In the genomic region with DNA sequence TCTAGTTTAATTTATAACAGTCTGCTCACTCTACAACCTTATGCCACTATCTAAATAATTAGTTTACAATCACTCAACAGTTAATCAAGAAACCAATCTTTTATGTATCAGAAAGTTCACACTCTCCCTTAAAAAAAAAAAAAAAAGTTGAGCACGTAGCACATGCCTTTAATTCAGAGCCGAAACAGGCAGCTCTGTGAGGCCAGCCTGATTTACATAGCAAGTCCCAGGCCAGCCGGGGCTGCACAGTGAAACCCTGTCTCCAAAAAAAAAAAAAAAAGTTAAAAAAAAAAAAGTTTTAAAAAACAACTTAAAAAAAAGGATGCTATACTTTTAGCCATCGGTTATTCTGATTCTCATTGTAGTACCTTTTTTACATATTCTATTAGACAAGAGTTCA, we compare ENCODE assay signal across 26 mouse cellular contexts. TPM values are rescaled to one million over a fixed set of nuclear protein-coding genes. Genes with fewer than 3 reads are reported as not detected.
DNase-seq lines count a peak whose midpoint lies in the region; ATAC-seq and TF ChIP-seq lines count a peak whose summit lies in the region.
"Had no signal": no experiment of that assay in that cellular context is flagged by ENCODE, and none has a peak within 500 bp of the region (broad histone marks: within the 10 kb centered on the region; RNA-seq: fewer than 3 reads in every experiment).

No protein-coding gene starts in this region.

- DNase-seq in A20 (ENCODE audit: low read depth, low spot score) (peak; percentile 79), ES-E14 (ENCODE audit: low read depth, low spot score) (no peak)
- DNase-seq in yolk sac, embryonic 10.5 days (ENCODE audit: low spot score): no peak
- DNase-seq in natural killer cell, adult 2 months (ENCODE audit: low spot score in 2 of 2): no peak
- DNase-seq: adrenal gland, adult 8-10 months; adrenal gland, postnatal 14 days; adrenal gland, postnatal 36 days; B cell, adult 2 months; cerebellum, adult 11-12 months; cerebellum, adult 2 months; cerebellum, adult 9-10 months; cerebellum, postnatal 10 days; cerebellum, postnatal 25 days had no signal

- in situ Hi-C loops in ES-E14 (cut with MboI; ENCODE audit: low sequenced_read_pairs in 2 of 2, unreplicated experiment in 2 of 2): no loop called here

- ATAC-seq in CD4-positive, CD25-positive, alpha-beta regulatory T cell, adult 4 months: peak; percentile 11
- no peak for ATAC-seq in erythroid progenitor cell, adult 5-6 weeks (replicated peaks; ENCODE audit: low FRiP score, poor library complexity, severe bottlenecking)
- ATAC-seq: forebrain, embryonic 14.5 days; forebrain, embryonic 16.5 days had no signal

- H3K4me1 ChIP-seq in ES-E14 (ENCODE audit: control insufficient read depth in 2 of 2, insufficient read depth in 2 of 2, low read length in 2 of 2, poor library complexity in 1 of 2): no peaks in the 10 kb centered on the region
- H3K4me1 ChIP-seq: embryonic facial prominence, embryonic 10.5 days; embryonic facial prominence, embryonic 12.5 days; forebrain, embryonic 10.5 days; forebrain, embryonic 12.5 days had no signal

- H3K4me3 ChIP-seq in ES-E14 (ENCODE audit: insufficient read depth in 1 of 2, low read depth in 1 of 2, low read length in 2 of 2, poor library complexity in 1 of 2, severe bottlenecking in 1 of 2): no peak overlapping the region
- H3K4me3 ChIP-seq: embryonic facial prominence, embryonic 10.5 days; embryonic facial prominence, embryonic 12.5 days; forebrain, embryonic 10.5 days; forebrain, embryonic 12.5 days had no signal

- H3K36me3 ChIP-seq in ES-E14 (ENCODE audit: control insufficient read depth, insufficient read depth, low read length, poor library complexity, severe bottlenecking): peaks cover 18% of the 10 kb centered on the region; the same call in 1 of the 2 replicates

- H3K9ac ChIP-seq in ES-E14 (ENCODE audit: insufficient read depth, low read depth, low read length, poor library complexity, severe bottlenecking): no peak overlapping the region
- H3K9ac ChIP-seq: embryonic facial prominence, embryonic 12.5 days; forebrain, embryonic 12.5 days had no signal

- no peak overlapping the region for H3K27ac ChIP-seq in ES-E14 (ENCODE audit: insufficient read depth, low read depth, low read length, poor library complexity, severe bottlenecking)
- H3K27ac ChIP-seq: embryonic facial prominence, embryonic 10.5 days; embryonic facial prominence, embryonic 12.5 days; forebrain, embryonic 10.5 days; forebrain, embryonic 12.5 days had no signal

- no peaks in the 10 kb centered on the region for H3K9me3 ChIP-seq in ES-E14 (ENCODE audit: control insufficient read depth, insufficient read depth, low read depth, low read length)
- H3K9me3 ChIP-seq: embryonic facial prominence, embryonic 10.5 days; embryonic facial prominence, embryonic 12.5 days; forebrain, embryonic 10.5 days; forebrain, embryonic 12.5 days had no signal

TF ChIP-seq in ES-E14, 5 proteins besides CTCF, POLR2A, EP300 and RAD21:
- no peak for TF ChIP-seq HCFC1 (IDR thresholded peaks at IDR 0.05; ENCODE audit: borderline replicate concordance, insufficient read depth, low read length)
- TF ChIP-seq CHD2 (IDR thresholded peaks at IDR 0.05; ENCODE audit: low read depth, low read length): no peak
- TF ChIP-seq ZNF384 (IDR thresholded peaks at IDR 0.05; ENCODE audit: low read depth, low read length): peak; percentile 22; the same call in 1 of the 2 replicates

RNA-seq across cellular contexts. Expression of a gene that starts 17.7 kb away (rescaled TPM):
- 100 to 1,000 TPM; 185 to 226 TPM for polyA plus RNA-seq in CD4-positive, CD25-positive, alpha-beta regulatory T cell, adult 4 months (2017; shearing (Covaris generic))
- 369 and 441 TPM in 2 replicates for total RNA-seq in ES-E14 (2012; rRNA removed)
- total RNA-seq in erythroid progenitor cell, adult 5-6 weeks (2015; ENCODE audit: low replicate concordance): 135 and 172 TPM in 2 replicates
- 87.1 and 93.3 TPM in 2 replicates for total RNA-seq in erythroid progenitor cell, adult 5-6 weeks (2017; ENCODE audit: low replicate concordance)

RNA-seq across cellular contexts. Expression of a gene that starts 36.2 kb away (rescaled TPM):
- polyA plus RNA-seq in CD4-positive, CD25-positive, alpha-beta regulatory T cell, adult 4 months (2017; shearing (Covaris generic)): not detected
- 0.27 and 0.53 TPM in 2 replicates for total RNA-seq in ES-E14 (2012; rRNA removed)
- total RNA-seq in erythroid progenitor cell, adult 5-6 weeks (2015; ENCODE audit: low replicate concordance): not detected in 2 replicates
- total RNA-seq in erythroid progenitor cell, adult 5-6 weeks (2017; ENCODE audit: low replicate concordance): not detected in 2 replicates
- total RNA-seq: adrenal gland, adult 18-20 months; adrenal gland, adult 8-10 months; adrenal gland, postnatal 14 days; adrenal gland, postnatal 36 days; MEL had no signal
- polyA plus RNA-seq: activated CD4-positive, CD25-positive, alpha-beta regulatory T cell, adult 4 months; cerebellum, adult 2 months; embryonic facial prominence, embryonic 10.5 days; embryonic facial prominence, embryonic 12.5 days; embryonic facial prominence, embryonic 14.5 days; forebrain, embryonic 10.5 days; forebrain, embryonic 12.5 days; forebrain, embryonic 14.5 days; forebrain, embryonic 16.5 days; frontal cortex, adult 2 months had no signal
